Mouse (Mus musculus) neural tube, embryonic 15.5 days (tissue): ENCODE data around the gene Birc6. TPM values are rescaled to one million over a fixed set of nuclear protein-coding genes. Genes with fewer than 3 reads are reported as not detected.

Experiments used
- ATAC-seq: fragments of 200-750 bp; cut with Nextera tagmentation; 2 replicates; pipeline ENCODE4 v1.8.0; 2017; ENCODE audit warnings: mild to moderate bottlenecking, moderate TSS enrichment, moderate library complexity; ENCODE audit not compliant: low FRiP score
- H3K27ac ChIP-seq: fragments of 300-500 bp; sonication (generic); replicated peaks from 2 replicates; pipeline ENCODE4 v1.5.1; 2015; ENCODE audit warnings: mild to moderate bottlenecking, inconsistent platforms
- H3K27me3 ChIP-seq: fragments of 300-500 bp; sonication (generic); replicated peaks from 2 replicates; pipeline ENCODE4 v1.6.1; 2015; ENCODE audit warnings: inconsistent platforms
- H3K36me3 ChIP-seq: fragments of 300-500 bp; sonication (generic); 2 replicates; pipeline ENCODE4 v1.6.1; 2015; ENCODE audit warnings: inconsistent platforms
- H3K4me1 ChIP-seq: fragments of 300-500 bp; sonication (generic); 2 replicates; pipeline ENCODE4 v1.6.1; 2015; ENCODE audit warnings: inconsistent platforms
- H3K4me2 ChIP-seq: fragments of 300-500 bp; sonication (generic); 2 replicates; pipeline ENCODE4 v1.6.1; 2015; ENCODE audit warnings: inconsistent platforms, mild to moderate bottlenecking, moderate library complexity
- H3K4me3 ChIP-seq: fragments of 300-500 bp; sonication (generic); replicated peaks from 2 replicates; pipeline ENCODE4 v1.5.1; 2015; ENCODE audit warnings: mild to moderate bottlenecking, inconsistent platforms
- H3K9ac ChIP-seq: fragments of 300-500 bp; sonication (generic); replicated peaks from 2 replicates; pipeline ENCODE4 v1.6.1; 2015; ENCODE audit warnings: mild to moderate bottlenecking, inconsistent platforms
- H3K9me3 ChIP-seq: fragments of 300-500 bp; sonication (generic); replicated peaks from 2 replicates; pipeline ENCODE4 v1.6.1; 2016; ENCODE audit warnings: inconsistent platforms
- WGBS: fragments of 180-500 bp; shearing (Covaris S2); methylation state at CpG from one replicate; pipeline ENCODE4 v1.1.7; 2015; ENCODE audit warnings: mixed read lengths; 5-methylcytosine and 5-hydroxymethylcytosine counted together
- polyA plus RNA-seq: library from polyadenylated mRNA; unstranded; fragments of >200 nt; fragmentation: Nextera tagmentation; extraction: Ambion mirVana; gene quantifications from 2 replicates; pipeline ENCODE4 v1.2.1, GENCODE M21; 2015

The Birc6 gene
- polyA plus RNA-seq, 1 experiment from 2014 or later = 81.9 TPM

DNA sequence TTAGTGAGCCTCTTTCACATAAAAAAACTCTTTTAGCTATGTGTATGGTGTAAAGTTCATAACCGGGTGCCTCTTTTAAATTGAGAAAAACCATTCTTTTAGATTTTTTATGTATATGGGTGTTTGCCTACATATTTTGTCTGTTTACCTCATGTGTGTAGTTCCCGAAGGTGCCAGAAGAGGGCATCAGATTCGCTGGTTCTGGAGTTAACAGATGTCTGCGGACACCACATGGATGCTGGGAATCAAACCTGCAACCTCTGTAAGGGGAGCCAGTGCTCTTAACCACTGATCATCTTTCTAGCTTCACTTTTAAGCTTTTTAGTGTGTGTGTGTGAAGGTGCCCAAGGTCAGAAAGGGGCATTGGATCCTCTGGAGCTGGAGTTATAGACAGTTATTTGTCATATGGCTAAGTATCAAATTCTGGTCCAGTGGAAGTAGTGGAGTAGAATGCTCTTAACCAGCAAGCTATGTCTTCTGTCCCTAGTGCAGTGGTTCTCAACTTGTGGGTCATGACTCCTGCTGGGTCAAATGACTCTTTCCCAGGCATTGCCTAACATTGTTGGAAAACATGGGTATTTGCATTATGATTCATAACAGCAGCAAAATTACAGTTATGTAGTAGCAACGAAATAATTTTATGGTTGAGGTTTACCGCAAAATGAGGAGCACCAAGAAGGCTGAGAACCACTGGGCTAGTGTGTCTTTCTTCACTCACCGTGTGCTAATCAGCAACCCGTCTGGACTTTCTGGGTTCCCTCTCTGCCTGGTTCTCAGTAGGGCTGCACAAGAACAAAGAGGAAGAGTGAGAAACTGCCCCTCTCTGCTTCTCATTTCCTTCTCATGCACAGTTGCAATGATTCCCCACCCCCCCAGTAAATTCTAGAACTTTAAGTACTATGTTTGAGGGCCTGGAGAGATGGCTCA, 5.0 kb upstream of the Birc6 start:
- Histone ChIP-seq H3K27ac (no peak overlapping the region), H3K36me3 (no peaks in the 10 kb centered on the region), H3K9me3 (no peaks in the 10 kb centered on the region), H3K4me1 (peaks cover 11% of the 10 kb centered on the region), H3K4me2 (no peak overlapping the region), H3K9ac (no peak overlapping the region), H3K4me3 (no peak overlapping the region), H3K27me3 (no peaks in the 10 kb centered on the region)
- WGBS = 84% methylated on average over 8 of the region's 8 CpGs
- no peak for ATAC-seq

DNA sequence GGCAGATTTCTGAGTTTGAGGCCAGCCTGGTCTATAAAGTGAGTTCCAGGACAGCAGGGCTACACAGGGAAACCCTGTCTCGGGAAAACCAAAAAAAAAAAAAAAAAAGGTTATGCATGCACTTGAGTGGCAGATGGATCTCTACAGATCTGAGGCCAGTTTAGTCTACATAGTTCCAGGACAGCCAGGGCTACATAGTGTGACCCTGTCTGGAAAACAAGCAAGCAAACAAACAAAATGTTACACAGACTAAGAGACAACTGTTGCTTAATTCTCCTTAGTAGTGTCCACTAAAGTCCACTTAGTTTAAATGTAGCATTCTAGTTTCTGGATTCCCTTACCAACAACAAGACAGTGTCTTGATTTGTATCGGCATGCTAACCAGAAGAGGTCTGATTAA, 2.0 kb upstream of the Birc6 start:
- 83% methylated on average over 2 of the region's 2 CpGs for WGBS
- H3K4me1 ChIP-seq = peaks cover 26% of the 10 kb centered on the region
- H3K4me2 ChIP-seq = no peak overlapping the region
- H3K36me3 ChIP-seq = no peaks in the 10 kb centered on the region
- ATAC-seq = no peak
- no peak overlapping the region for H3K4me3 ChIP-seq
- no peaks in the 10 kb centered on the region for H3K27me3 ChIP-seq
- H3K27ac ChIP-seq = no peak overlapping the region
- no peaks in the 10 kb centered on the region for H3K9me3 ChIP-seq
- no peak overlapping the region for H3K9ac ChIP-seq

DNA sequence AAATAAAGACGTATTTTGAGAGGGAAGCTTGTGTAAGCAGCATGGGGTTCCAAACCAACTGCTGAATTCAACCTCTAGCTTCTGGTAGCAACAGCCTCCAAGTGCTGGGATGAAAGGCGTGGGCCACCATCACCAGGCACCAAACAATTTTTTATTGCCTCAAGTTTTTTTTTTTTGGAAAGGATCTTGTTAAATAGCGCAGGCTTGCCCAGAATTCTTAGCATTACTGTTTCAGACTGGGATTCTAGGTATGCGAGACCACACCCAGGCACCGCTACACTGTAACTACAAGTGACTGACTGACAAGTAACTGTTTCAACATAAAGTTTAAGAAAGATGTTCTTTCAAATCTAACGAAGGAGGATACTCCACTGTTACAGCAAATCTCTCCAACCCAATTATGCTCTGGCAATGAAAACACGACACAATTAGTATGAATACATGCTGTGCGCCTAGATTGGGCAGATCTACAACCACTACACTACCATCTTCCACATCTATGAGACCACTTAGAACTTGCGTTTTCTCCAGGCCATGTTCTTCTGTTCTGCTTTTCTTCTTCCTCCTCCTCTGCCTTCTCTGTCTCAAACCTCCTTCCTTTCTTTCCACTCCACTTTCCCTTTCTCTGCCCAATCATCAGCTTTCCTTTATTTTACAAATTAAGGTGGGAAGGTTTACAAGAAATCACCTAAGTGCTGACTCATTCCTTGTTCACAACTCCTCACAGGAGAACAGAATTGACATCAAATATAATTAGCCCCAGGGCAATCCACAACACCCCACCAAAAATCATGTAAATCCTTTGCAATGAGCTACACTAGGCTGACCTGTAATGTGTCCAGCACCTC, 1.1 kb upstream of the Birc6 start:
- Histone ChIP-seq H3K27ac (peak overlapping the region; percentile 98), H3K9me3 (no peaks in the 10 kb centered on the region), H3K27me3 (no peaks in the 10 kb centered on the region), H3K4me1 (peaks cover 26% of the 10 kb centered on the region), H3K9ac (peak overlapping the region; percentile 75), H3K36me3 (no peaks in the 10 kb centered on the region), H3K4me3 (peak overlapping the region; percentile 98), H3K4me2 (peak overlapping the region; percentile 75)
- 87% methylated on average over 9 of the region's 9 CpGs for WGBS
- no peak for ATAC-seq

GRCm38 (mm10) chr17:74528648-74529532, 795 bp downstream of the Birc6 start:
- Histone ChIP-seq H3K9me3 (no peaks in the 10 kb centered on the region), H3K4me1 (peaks cover 26% of the 10 kb centered on the region), H3K27me3 (no peaks in the 10 kb centered on the region), H3K36me3 (no peaks in the 10 kb centered on the region), H3K27ac (peak overlapping the region; percentile 98), H3K4me2 (peak overlapping the region; percentile 67), H3K9ac (peak overlapping the region; percentile 98), H3K4me3 (peak overlapping the region; percentile 98)
- peak; percentile 64 for ATAC-seq
- whole genome bisulfite sequencing = under 1% methylated on average over 68 of the region's 72 CpGs

DNA sequence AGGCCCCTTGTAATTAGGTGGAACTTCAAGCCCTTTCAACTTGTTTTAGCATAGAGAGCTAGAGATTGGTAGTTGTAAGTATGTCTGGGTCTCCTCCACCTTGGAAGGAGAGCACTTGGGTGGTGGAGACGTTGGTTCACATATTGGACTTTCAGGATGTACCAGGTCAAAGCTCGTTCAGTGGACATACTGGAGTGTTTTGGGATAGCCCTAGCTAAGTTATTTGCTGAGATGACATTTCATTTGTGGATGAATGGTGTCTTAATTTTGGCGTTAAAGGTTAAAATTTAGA, 1.4 kb downstream of the Birc6 start:
- Histone ChIP-seq H3K4me2 (peak overlapping the region; percentile 67), H3K9me3 (no peaks in the 10 kb centered on the region), H3K4me1 (peaks cover 26% of the 10 kb centered on the region), H3K9ac (peak overlapping the region; percentile 98), H3K4me3 (peak overlapping the region; percentile 98), H3K36me3 (no peaks in the 10 kb centered on the region), H3K27me3 (no peaks in the 10 kb centered on the region), H3K27ac (peak overlapping the region; percentile 98)
- ATAC-seq = no peak
- 22% methylated on average over 3 of the region's 3 CpGs for WGBS

DNA sequence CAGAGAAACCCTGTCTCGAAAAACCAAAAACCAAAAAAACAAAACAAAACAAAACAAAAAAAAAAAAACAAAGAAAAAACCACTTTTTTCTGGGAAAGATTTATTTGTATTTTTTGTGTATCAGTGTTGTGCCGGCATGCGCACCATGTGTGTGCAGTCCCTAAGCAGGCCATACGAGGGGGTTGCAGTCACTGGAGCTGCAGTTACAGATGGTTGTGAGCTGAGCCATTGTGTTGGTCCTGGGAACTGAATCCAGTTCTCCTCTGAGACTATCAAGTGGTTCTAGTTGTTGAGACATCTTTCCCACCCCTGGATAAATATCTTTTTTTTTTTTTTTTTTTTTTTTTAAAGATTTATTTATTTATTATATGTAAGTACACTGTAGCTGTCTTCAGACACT, 6.9 kb downstream of the Birc6 start:
- H3K4me1 ChIP-seq = peaks cover 9% of the 10 kb centered on the region
- no peak overlapping the region for H3K27ac ChIP-seq
- H3K9ac ChIP-seq = no peak overlapping the region
- ATAC-seq = no peak
- H3K36me3 ChIP-seq = no peaks in the 10 kb centered on the region
- H3K4me2 ChIP-seq = no peak overlapping the region
- 96% methylated on average over 4 of the region's 4 CpGs for WGBS
- no peak overlapping the region for H3K4me3 ChIP-seq
- H3K27me3 ChIP-seq = no peaks in the 10 kb centered on the region
- no peaks in the 10 kb centered on the region for H3K9me3 ChIP-seq

GRCm38 (mm10) chr17:74537526-74537925, 9.4 kb downstream of the Birc6 start:
- Histone ChIP-seq H3K9me3 (no peaks in the 10 kb centered on the region), H3K9ac (no peak overlapping the region), H3K36me3 (no peaks in the 10 kb centered on the region), H3K27me3 (no peaks in the 10 kb centered on the region), H3K4me1 (no peaks in the 10 kb centered on the region), H3K4me3 (no peak overlapping the region), H3K27ac (no peak overlapping the region), H3K4me2 (no peak overlapping the region)
- no peak for ATAC-seq
- WGBS = 67% methylated on average over 1 of the region's 1 CpGs

DNA sequence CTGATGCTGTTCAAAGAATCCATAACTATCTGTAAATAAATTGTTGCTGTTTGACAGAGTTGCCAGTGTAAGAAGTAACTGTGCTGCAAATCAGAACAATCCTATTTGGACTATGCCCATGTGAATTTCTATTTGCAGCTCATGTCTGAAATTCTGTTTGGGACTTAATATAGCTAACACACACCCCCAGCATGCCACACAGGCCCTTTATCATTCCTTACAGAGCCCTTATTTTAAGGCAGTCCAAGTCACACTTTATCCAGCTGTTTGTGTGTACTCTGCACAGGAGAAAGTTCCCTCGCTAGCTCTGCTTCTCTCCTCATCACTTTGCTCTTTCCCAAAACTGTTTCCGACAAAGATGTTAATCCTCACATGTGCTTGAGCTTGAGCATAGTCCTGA, 15.5 kb downstream of the Birc6 start:
- no peak for ATAC-seq
- Histone ChIP-seq H3K9me3 (no peaks in the 10 kb centered on the region), H3K9ac (no peak overlapping the region), H3K27ac (no peak overlapping the region), H3K4me3 (no peak overlapping the region), H3K36me3 (peaks cover 22% of the 10 kb centered on the region), H3K27me3 (no peaks in the 10 kb centered on the region), H3K4me1 (no peaks in the 10 kb centered on the region), H3K4me2 (no peak overlapping the region)
- WGBS = 91% methylated on average over 2 of the region's 2 CpGs

DNA sequence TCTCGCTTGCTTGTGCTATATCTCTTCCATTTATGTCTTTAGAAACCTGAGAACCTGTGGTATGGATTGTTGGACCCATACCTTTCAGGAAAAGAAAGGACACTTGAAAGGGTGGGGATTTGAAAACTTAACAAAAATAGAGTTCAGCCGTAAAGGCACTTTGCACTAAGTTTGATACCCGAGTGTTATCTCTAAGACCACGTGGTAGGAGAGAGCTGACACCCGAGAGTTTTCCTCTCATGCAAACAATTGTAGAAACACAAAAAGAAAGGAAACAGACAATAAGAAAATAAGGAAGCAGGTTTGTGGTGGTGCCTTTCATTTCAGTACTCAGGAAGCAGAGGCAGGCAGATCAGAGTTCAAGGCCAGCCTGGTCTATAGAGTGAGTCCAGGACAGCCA, 26.0 kb downstream of the Birc6 start:
- H3K9ac ChIP-seq = no peak overlapping the region
- H3K4me1 ChIP-seq = no peaks in the 10 kb centered on the region
- no peaks in the 10 kb centered on the region for H3K27me3 ChIP-seq
- H3K4me3 ChIP-seq = no peak overlapping the region
- ATAC-seq = no peak
- WGBS = 84% methylated on average over 5 of the region's 5 CpGs
- H3K4me2 ChIP-seq = no peak overlapping the region
- no peak overlapping the region for H3K27ac ChIP-seq
- peaks cover 9% of the 10 kb centered on the region for H3K36me3 ChIP-seq
- no peaks in the 10 kb centered on the region for H3K9me3 ChIP-seq

GRCm38 (mm10) chr17:74559891-74560290, 31.8 kb downstream of the Birc6 start:
- Histone ChIP-seq H3K9ac (no peak overlapping the region), H3K4me2 (no peak overlapping the region), H3K4me1 (no peaks in the 10 kb centered on the region), H3K9me3 (no peaks in the 10 kb centered on the region), H3K27me3 (no peaks in the 10 kb centered on the region), H3K4me3 (no peak overlapping the region), H3K36me3 (peaks cover 10% of the 10 kb centered on the region), H3K27ac (no peak overlapping the region)
- WGBS = 88% methylated on average over 11 of the region's 11 CpGs
- ATAC-seq = no peak

GRCm38 (mm10) chr17:74564151-74564550, 36.1 kb downstream of the Birc6 start:
- no peak for ATAC-seq
- H3K9me3 ChIP-seq = no peaks in the 10 kb centered on the region
- no peak overlapping the region for H3K27ac ChIP-seq
- H3K27me3 ChIP-seq = no peaks in the 10 kb centered on the region
- peaks cover 22% of the 10 kb centered on the region for H3K36me3 ChIP-seq
- H3K4me3 ChIP-seq = no peak overlapping the region
- no peak overlapping the region for H3K9ac ChIP-seq
- no peak overlapping the region for H3K4me2 ChIP-seq
- no peaks in the 10 kb centered on the region for H3K4me1 ChIP-seq
